Mouse (Mus musculus): ENCODE results near the gene Phlpp1. TPM values are rescaled to one million over a fixed set of nuclear protein-coding genes. Genes with fewer than 3 reads are reported as not detected.

The Phlpp1 gene
- polyA plus RNA-seq, 1 experiment from 2014 or later: 9.8 TPM

DNA sequence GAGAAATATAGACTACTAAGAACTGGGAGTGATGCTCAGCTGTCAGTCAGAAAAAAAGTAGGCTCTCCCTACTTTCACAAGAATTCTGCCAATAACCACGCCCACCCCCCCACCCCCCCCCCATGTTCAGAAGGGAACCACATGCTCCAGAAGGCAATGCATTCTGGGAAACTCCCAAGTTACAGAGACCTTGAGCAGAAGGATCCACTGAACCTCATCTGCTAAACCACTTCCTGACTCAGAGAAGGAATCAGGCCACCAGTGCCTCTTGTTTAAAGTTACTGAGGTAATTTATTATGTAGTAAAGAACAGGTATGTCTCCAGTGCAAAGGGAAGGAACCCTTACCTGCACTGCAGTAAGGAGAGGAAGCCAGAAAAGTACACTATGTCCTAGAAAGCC, 26.5 kb upstream of the Phlpp1 start:
- no peaks in the 10 kb centered on the region for H3K36me3 ChIP-seq (ENCODE audit: control insufficient read depth, insufficient read depth, low read length)
- H3K9ac ChIP-seq (ENCODE audit: low read depth, low read length): no peak overlapping the region
- H3K4me1 ChIP-seq (replicated peaks; ENCODE audit: control insufficient read depth, insufficient read depth, low read length): no peaks in the 10 kb centered on the region
- H3K4me3 ChIP-seq (ENCODE audit: low read depth, low read length): no peak overlapping the region
- no peaks in the 10 kb centered on the region for H3K9me3 ChIP-seq (ENCODE audit: control insufficient read depth, low read length)
- no peak overlapping the region for H3K27ac ChIP-seq (ENCODE audit: low read depth, low read length)
- 52% methylated on average over 1 of the region's 1 CpGs for WGBS
- no peak overlapping the region for H3K4me2 ChIP-seq (replicated peaks; ENCODE audit: low read depth, low read length)
- no peaks in the 10 kb centered on the region for H3K27me3 ChIP-seq (ENCODE audit: control insufficient read depth, insufficient read depth, low read length)
- ATAC-seq (ENCODE audit: low FRiP score) (no peak), DNase-seq (ENCODE audit: low spot score) (no peak)

DNA sequence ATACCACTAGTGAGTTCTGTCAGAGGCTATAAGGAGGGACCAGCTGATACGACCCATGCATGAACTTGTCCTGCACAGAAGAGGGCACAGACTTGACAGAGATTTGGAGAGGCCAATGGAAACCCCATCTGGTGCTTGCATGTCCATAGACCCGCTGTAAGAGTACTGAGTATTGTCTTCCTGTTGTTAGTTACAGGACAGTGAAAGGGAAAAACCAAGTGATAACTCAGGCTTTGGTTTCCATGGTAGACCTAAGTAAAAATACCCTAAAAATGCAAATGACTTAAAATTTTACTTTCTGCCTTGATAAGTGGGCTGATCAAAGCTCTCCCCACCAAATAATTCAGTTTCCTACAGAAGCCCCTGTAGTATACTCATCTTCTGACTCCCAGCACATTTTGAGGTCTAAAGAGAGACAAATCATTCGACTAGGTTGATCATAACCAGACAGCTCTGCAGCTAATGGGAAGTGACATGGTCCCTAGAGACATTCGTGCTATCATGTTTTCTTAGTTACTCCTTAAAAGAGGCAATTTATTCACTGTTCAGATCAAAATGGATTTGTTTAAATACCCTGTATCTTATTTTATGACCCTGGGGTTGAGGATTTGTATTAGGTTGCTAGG, 25.9 kb upstream of the Phlpp1 start:
- 74% methylated on average over 4 of the region's 4 CpGs for WGBS
- H3K9ac ChIP-seq (ENCODE audit: low read depth, low read length): no peak overlapping the region
- H3K4me3 ChIP-seq (ENCODE audit: low read depth, low read length): no peak overlapping the region
- no peaks in the 10 kb centered on the region for H3K9me3 ChIP-seq (ENCODE audit: control insufficient read depth, low read length)
- no peak overlapping the region for H3K4me2 ChIP-seq (replicated peaks; ENCODE audit: low read depth, low read length)
- no peaks in the 10 kb centered on the region for H3K4me1 ChIP-seq (replicated peaks; ENCODE audit: control insufficient read depth, insufficient read depth, low read length)
- ATAC-seq (ENCODE audit: low FRiP score) (no peak), DNase-seq (ENCODE audit: low spot score) (no peak)
- no peaks in the 10 kb centered on the region for H3K36me3 ChIP-seq (ENCODE audit: control insufficient read depth, insufficient read depth, low read length)
- no peak overlapping the region for H3K27ac ChIP-seq (ENCODE audit: low read depth, low read length)
- no peaks in the 10 kb centered on the region for H3K27me3 ChIP-seq (ENCODE audit: control insufficient read depth, insufficient read depth, low read length)

DNA sequence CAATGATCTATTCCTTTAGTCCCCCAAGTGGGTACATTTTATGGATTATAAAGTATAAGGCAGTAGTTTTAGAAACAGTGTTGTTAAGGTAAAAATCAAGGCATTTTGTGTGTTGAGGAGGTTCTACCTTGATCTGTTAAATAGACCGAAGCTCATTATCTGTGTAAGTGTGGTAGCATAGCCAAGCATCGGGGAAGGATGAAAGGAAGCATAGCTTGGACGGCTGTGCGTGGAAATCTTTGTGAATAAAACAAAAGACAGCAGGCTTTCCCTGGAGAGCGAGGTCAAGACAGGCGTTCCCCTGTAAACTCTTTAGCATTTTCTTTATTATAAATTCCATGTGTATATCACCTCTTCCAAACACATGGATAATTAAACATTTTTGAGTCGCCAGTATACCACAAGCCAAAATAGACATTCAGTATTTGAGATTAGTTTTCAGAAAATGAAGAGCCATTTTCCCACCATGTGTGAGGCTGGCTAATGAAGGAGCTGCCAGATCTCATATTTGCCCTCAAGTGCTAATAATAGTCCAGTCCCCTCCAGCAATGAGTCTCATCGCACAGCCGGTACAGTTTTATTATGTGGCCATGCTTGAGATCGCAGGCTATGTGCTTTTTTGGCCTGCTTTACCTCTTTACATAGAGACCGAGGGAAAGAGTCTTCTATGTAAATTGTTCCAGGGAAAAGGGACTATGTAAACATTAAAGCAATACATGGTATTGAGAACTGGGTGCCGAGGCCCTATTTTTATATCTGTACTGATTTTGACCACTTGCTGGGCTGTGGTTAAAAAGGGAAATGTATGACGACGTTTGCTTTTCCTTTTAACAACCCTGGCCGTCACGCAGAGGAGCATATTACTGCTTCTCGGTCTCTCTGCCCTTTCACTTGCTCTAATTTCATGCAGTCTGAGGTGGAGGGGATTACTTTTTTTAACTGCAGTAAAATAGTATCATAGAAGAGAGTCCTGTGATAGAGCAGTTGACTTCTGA, 22.9 kb upstream of the Phlpp1 start:
- ATAC-seq (ENCODE audit: low FRiP score) (0 out of 2 replicates have a peak, but pooled peaks have one; percentile 45), DNase-seq (ENCODE audit: low spot score) (peak; percentile 14)

DNA sequence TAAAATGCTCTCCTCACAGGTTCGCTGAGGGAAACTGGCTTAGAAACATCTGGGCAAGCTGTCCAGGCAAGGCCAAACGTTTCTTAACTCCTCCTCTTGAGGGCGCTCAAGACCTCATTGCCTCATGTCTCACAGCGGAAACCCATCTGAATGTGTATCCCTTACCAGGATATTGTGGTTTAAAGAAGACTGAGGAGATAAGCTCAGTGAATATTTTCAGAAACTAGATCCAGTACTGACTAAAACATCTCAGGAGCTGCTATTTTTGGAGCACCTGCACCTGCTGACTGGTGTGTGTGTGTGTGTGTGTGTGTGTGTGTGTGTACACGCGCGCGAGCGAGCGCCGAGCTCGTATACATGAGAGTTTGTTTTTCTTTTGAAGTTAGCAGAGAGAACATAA, 19.7 kb upstream of the Phlpp1 start:
- no peak for ATAC-seq (ENCODE audit: low FRiP score)

More for the DNA sequence above, 22.9 kb upstream of the Phlpp1 start:
- H3K36me3 ChIP-seq (ENCODE audit: control insufficient read depth, insufficient read depth, low read length): no peaks in the 10 kb centered on the region
- H3K9ac ChIP-seq (ENCODE audit: low read depth, low read length): no peak overlapping the region
- H3K9me3 ChIP-seq (ENCODE audit: control insufficient read depth, low read length): no peaks in the 10 kb centered on the region
- no peak overlapping the region for H3K27ac ChIP-seq (ENCODE audit: low read depth, low read length)
- H3K27me3 ChIP-seq (ENCODE audit: control insufficient read depth, insufficient read depth, low read length): no peaks in the 10 kb centered on the region
- no peak overlapping the region for H3K4me3 ChIP-seq (ENCODE audit: low read depth, low read length)
- 68% methylated on average over 17 of the region's 17 CpGs for WGBS
- H3K4me1 ChIP-seq (replicated peaks; ENCODE audit: control insufficient read depth, insufficient read depth, low read length): no peaks in the 10 kb centered on the region
- H3K4me2 ChIP-seq (replicated peaks; ENCODE audit: low read depth, low read length): no peak overlapping the region

DNA sequence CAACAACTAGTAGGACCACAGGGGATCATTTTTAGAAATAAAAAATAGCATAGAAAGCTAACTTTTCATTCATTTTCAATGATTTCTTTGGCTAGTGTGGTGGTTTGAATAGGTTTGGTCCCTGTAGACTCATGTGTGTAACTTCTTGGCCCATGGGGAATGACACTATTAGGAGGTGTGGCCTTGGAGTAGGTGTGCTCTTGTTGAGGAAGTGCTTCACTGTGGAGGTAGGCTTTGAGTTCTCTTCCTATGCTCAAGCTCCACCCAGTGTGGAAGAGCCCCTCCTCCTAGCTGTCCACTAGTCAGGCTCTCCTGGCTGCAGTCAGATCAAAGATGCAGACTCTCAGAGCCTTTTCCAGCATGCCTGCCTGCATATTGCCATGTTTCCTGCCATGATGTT, 18.8 kb upstream of the Phlpp1 start:
- Histone ChIP-seq H3K4me3 (ENCODE audit: low read depth, low read length) (no peak overlapping the region), H3K36me3 (ENCODE audit: control insufficient read depth, insufficient read depth, low read length) (no peaks in the 10 kb centered on the region), H3K9me3 (ENCODE audit: control insufficient read depth, low read length) (no peaks in the 10 kb centered on the region), H3K27me3 (ENCODE audit: control insufficient read depth, insufficient read depth, low read length) (no peaks in the 10 kb centered on the region), H3K4me1 (replicated peaks; ENCODE audit: control insufficient read depth, insufficient read depth, low read length) (no peaks in the 10 kb centered on the region), H3K4me2 (replicated peaks; ENCODE audit: low read depth, low read length) (no peak overlapping the region), H3K27ac (ENCODE audit: low read depth, low read length) (no peak overlapping the region), H3K9ac (ENCODE audit: low read depth, low read length) (no peak overlapping the region)
- DNase-seq (ENCODE audit: low spot score) (no peak), ATAC-seq (ENCODE audit: low FRiP score) (no peak)

More for the DNA sequence above, 19.7 kb upstream of the Phlpp1 start:
- H3K4me3 ChIP-seq (ENCODE audit: low read depth, low read length): no peak overlapping the region
- H3K9me3 ChIP-seq (ENCODE audit: control insufficient read depth, low read length): no peaks in the 10 kb centered on the region
- no peak overlapping the region for H3K27ac ChIP-seq (ENCODE audit: low read depth, low read length)
- H3K4me2 ChIP-seq (replicated peaks; ENCODE audit: low read depth, low read length): no peak overlapping the region
- DNase-seq (ENCODE audit: low spot score): no peak
- 81% methylated on average over 12 of the region's 12 CpGs for WGBS
- no peaks in the 10 kb centered on the region for H3K27me3 ChIP-seq (ENCODE audit: control insufficient read depth, insufficient read depth, low read length)
- H3K36me3 ChIP-seq (ENCODE audit: control insufficient read depth, insufficient read depth, low read length): no peaks in the 10 kb centered on the region
- H3K4me1 ChIP-seq (replicated peaks; ENCODE audit: control insufficient read depth, insufficient read depth, low read length): no peaks in the 10 kb centered on the region
- no peak overlapping the region for H3K9ac ChIP-seq (ENCODE audit: low read depth, low read length)

DNA sequence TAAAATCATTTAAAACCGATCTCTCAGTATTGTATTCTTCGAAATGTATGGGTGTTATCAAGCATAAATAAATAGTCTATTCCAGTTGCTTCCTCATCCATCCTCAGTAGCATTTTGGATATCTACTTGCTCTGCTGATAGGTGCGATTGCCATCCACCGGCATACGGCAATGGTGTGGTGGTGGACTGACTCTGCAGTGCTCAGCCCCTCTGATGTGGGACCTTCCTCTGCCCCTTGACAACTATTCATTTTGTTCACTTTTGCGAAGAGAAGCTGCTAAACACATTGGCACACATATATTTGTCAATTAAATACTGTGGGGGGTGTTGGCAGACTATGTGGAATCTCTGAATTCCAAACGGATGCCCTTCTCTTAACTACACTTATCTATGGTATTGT, 17.0 kb upstream of the Phlpp1 start:
- no peaks in the 10 kb centered on the region for H3K4me1 ChIP-seq (replicated peaks; ENCODE audit: control insufficient read depth, insufficient read depth, low read length)
- no peak for DNase-seq (ENCODE audit: low spot score)
- H3K27me3 ChIP-seq (ENCODE audit: control insufficient read depth, insufficient read depth, low read length): no peaks in the 10 kb centered on the region
- H3K4me3 ChIP-seq (ENCODE audit: low read depth, low read length): no peak overlapping the region
- no peak overlapping the region for H3K4me2 ChIP-seq (replicated peaks; ENCODE audit: low read depth, low read length)
- no peak for ATAC-seq (ENCODE audit: low FRiP score)
- H3K9ac ChIP-seq (ENCODE audit: low read depth, low read length): no peak overlapping the region
- 91% methylated on average over 7 of the region's 7 CpGs for WGBS
- H3K9me3 ChIP-seq (ENCODE audit: control insufficient read depth, low read length): no peaks in the 10 kb centered on the region
- no peak overlapping the region for H3K27ac ChIP-seq (ENCODE audit: low read depth, low read length)
- no peaks in the 10 kb centered on the region for H3K36me3 ChIP-seq (ENCODE audit: control insufficient read depth, insufficient read depth, low read length)

DNA sequence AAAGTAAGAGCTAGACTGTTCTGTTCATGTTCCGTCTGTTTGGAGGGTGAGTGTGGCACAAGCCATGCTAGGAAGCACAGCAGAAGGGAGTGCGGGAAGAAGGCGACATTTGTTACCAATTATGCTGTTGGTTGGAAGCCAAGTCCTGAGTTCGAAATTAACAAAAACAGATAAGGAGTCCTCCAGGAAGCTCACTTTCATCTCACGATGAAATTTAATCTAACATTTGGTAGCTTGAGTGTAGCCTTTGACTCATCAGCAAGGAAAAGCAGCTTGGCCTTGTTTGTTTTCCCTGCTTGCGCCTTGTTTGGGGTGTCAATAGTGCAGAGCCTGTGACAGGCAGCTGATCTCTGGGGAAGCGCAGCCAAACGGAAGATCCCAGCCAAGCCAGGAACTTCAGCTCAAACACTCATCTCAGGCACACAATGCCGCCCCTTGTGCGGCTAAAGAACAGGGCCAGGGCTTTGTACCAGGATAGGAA, 16.4 kb upstream of the Phlpp1 start:
- H3K4me1 ChIP-seq (replicated peaks; ENCODE audit: control insufficient read depth, insufficient read depth, low read length): no peaks in the 10 kb centered on the region
- no peak overlapping the region for H3K4me3 ChIP-seq (ENCODE audit: low read depth, low read length)
- ATAC-seq (ENCODE audit: low FRiP score) (peak; percentile 45; the same call in 1 of the 2 replicates), DNase-seq (ENCODE audit: low spot score) (peak; percentile 19)
- H3K27ac ChIP-seq (ENCODE audit: low read depth, low read length): no peak overlapping the region
- no peaks in the 10 kb centered on the region for H3K9me3 ChIP-seq (ENCODE audit: control insufficient read depth, low read length)
- 64% methylated on average over 10 of the region's 10 CpGs for WGBS
- H3K36me3 ChIP-seq (ENCODE audit: control insufficient read depth, insufficient read depth, low read length): no peaks in the 10 kb centered on the region
- no peak overlapping the region for H3K9ac ChIP-seq (ENCODE audit: low read depth, low read length)
- no peaks in the 10 kb centered on the region for H3K27me3 ChIP-seq (ENCODE audit: control insufficient read depth, insufficient read depth, low read length)
- no peak overlapping the region for H3K4me2 ChIP-seq (replicated peaks; ENCODE audit: low read depth, low read length)

DNA sequence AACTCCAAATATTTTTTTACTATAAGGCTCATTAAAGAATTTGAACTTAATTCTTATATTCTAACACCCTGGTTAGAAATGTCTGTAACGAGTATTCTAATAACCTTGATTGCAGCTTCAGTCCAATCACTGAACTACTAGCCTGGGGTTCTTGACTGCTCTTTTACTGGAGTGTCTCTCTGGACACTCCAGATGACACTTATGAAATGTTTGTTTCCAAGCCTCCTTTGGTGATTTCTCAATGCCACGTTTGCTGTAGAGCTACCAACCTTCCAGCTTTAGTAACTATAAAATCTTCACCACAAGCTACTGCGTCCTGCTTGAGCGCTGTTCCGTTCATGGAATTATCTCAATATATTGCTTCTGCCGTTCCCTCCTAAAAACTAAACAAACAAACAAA, 15.8 kb upstream of the Phlpp1 start:
- Histone ChIP-seq H3K4me1 (replicated peaks; ENCODE audit: control insufficient read depth, insufficient read depth, low read length) (no peaks in the 10 kb centered on the region), H3K36me3 (ENCODE audit: control insufficient read depth, insufficient read depth, low read length) (no peaks in the 10 kb centered on the region), H3K4me3 (ENCODE audit: low read depth, low read length) (no peak overlapping the region), H3K9ac (ENCODE audit: low read depth, low read length) (no peak overlapping the region), H3K27me3 (ENCODE audit: control insufficient read depth, insufficient read depth, low read length) (no peaks in the 10 kb centered on the region), H3K4me2 (replicated peaks; ENCODE audit: low read depth, low read length) (no peak overlapping the region), H3K27ac (ENCODE audit: low read depth, low read length) (no peak overlapping the region), H3K9me3 (ENCODE audit: control insufficient read depth, low read length) (no peaks in the 10 kb centered on the region)
- ATAC-seq (ENCODE audit: low FRiP score) (no peak), DNase-seq (ENCODE audit: low spot score) (no peak)
- 88% methylated on average over 6 of the region's 6 CpGs for whole genome bisulfite sequencing

All from hindbrain, embryonic 11.5 days (tissue).